Mouse (Mus musculus): Measurements from ENCODE around the gene E2f8.

GRCm38 (mm10) chr7:48861796-48862195 lies 19.6 kb downstream of the E2f8 start:
- no peak for TF ChIP-seq CTCF (IDR thresholded peaks at IDR 0.05)
- no peak for TF ChIP-seq EP300 (IDR thresholded peaks at IDR 0.05)

Measured in lung, postnatal 0 days (tissue).